Mouse (Mus musculus): Measurements from ENCODE around the gene Ddr2. TPM values are rescaled to one million over a fixed set of nuclear protein-coding genes. Genes with fewer than 3 reads are reported as not detected.

Ddr2 gene
- polyA plus RNA-seq (2015; fragmentation: Nextera tagmentation; extraction: Ambion mirVana) = 6.2 and 9.7 TPM in 2 replicates

DNA sequence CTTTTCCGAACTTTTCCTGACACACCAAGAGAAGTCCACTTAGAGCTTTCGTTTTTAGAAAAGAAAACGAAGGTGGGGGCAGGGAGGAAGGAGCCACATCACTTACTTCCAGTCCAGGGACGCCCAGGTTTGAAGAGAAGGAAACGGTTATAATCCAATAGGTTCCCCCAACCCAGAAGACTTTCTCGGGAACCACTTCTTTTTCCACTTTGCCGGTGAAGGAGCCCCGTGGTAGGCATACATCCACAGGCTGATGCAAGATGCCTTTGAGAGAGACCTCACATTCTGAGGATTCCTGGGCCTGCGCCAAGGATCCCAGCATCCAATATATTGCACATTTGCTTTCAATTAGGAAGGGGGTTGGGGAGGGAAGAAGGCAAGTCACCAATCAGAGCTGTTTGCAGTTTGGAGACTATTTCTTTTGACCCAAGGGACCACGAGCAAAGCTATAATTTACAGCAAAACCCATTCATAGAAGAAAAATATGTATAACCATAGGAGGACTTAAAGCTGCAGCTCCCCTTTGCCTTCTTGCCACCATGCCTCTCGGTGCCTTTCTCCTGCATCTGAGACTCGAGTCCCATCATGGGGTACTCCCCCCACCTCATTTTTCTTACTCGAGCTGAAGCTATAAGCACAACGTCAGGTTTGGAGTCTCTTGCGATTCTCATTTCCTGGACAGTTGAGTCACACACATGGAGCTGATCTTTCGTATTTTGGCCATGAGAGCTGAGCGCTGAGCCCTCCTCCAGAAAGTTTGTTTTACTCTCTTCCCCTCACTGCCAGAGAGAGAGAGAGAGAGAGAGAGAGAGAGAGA, at the start of gene Ddr2:
Ddr2 (minus strand) TSS at position 247 of the 817 bp plus-strand sequence.

DNA sequence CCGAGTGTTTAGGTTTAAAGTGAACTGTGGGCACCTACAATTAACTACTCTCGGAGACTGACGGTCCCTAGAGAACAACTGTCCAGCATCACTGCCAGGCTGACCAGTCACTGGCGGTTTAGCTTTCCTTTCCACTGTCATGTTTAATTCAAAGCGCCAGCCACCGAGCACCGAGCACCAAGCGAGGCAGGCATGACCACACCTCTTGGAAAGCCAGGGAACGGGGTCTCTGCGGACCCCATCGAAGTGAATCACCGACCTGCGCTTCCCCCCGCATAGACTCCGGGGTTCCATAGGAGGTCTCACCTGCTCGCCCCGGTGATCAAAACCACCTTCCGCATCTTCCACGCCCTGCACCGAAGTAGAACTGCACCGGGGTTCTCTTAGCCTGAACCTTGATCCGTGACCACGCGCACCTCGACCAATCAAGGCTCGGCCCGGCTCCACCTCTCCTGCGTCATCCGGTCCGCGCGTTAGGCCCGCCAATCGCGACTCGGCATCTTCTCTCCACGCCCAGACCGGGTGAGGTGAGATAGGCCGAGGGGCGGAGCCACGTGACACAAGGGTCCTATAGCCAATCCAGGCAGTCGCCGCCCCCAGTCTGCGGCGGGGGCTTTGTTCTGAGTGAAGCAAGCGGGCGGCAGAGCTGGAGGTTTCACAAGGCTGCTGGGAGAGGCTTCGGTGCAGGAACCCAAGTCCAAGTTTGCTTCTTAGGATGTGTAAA, 141.6 kb downstream of the Ddr2 start, which contains the start of gene Hsd17b7:
Hsd17b7 (minus strand) TSS at position 450 of the 724 bp plus-strand sequence.

DNA sequence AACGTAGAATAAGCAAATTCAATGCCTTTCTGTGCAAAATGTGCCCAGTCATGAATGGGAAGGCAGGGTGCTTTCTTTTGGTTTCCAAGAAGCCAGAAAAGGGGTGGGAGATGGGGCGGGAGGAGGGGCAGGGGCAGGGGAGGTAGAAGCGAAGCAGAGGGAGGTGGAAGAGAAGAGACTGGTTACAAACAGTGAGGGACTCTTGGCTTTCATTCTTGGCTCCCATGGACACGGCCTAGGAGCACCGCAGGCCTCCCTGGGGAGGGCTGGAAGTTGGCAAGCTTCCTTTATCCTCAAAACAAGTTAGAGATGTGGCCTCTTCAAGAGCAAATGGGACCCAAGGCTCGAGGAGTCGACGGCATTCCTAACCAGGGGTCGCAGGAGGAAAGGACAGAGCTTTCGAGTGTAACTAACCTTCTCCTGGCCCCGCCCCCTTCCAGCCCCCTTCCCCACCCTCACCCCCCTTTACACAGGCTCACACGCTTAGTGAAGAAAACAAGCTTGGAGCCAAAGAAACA, 182.0 kb downstream of the Ddr2 start, which contains the start of gene Ccdc190:
Ccdc190 (plus strand) TSS at position 195 of the 518 bp plus-strand sequence.

Other genes starting within 250 kb of the Ddr2 start
- gene Ccdc190, start 182.1 kb downstream of the Ddr2 start, polyA plus RNA-seq (2015; fragmentation: Nextera tagmentation; extraction: Ambion mirVana) = 2.7 TPM in 2 replicates
- gene Hsd17b7, start 141.5 kb downstream of the Ddr2 start, polyA plus RNA-seq (2015; fragmentation: Nextera tagmentation; extraction: Ambion mirVana) = 33.3 and 38.3 TPM in 2 replicates
- 54.1 and 55.2 TPM in 2 replicates for gene Uap1, start 64.2 kb upstream of the Ddr2 start, polyA plus RNA-seq (2015; fragmentation: Nextera tagmentation; extraction: Ambion mirVana)
- gene Uhmk1, start 104.6 kb upstream of the Ddr2 start, polyA plus RNA-seq (2015; fragmentation: Nextera tagmentation; extraction: Ambion mirVana) = 8.1 and 8.6 TPM in 2 replicates
- not detected in 2 replicates for gene Sh2d1b2, start 122.0 kb upstream of the Ddr2 start, polyA plus RNA-seq (2015; fragmentation: Nextera tagmentation; extraction: Ambion mirVana)
- gene Sh2d1b1, start 166.6 kb upstream of the Ddr2 start, polyA plus RNA-seq (2015; fragmentation: Nextera tagmentation; extraction: Ambion mirVana) = not detected in 2 replicates
- 1.3 and 1.8 TPM in 2 replicates for gene Gm7694, start 195.6 kb upstream of the Ddr2 start, polyA plus RNA-seq (2015; fragmentation: Nextera tagmentation; extraction: Ambion mirVana)
- gene Spata46, start 198.0 kb upstream of the Ddr2 start, polyA plus RNA-seq (2015; fragmentation: Nextera tagmentation; extraction: Ambion mirVana) = 0.41 and 1.0 TPM in 2 replicates